Comparison of ENCODE assay signal across 18 mouse cellular contexts in genomic region chr2:115371072-115371471, GRCm38 (mm10).
"Had no signal": no experiment of that assay in that cellular context is flagged by ENCODE, and none has a peak within 500 bp of the region (broad histone marks: within the 10 kb centered on the region; RNA-seq: fewer than 3 reads in every experiment).

No protein-coding gene starts in this region.

- ATAC-seq: midbrain, embryonic 16.5 days had no signal

- DNase-seq: lung, adult 18-20 months; lung, embryonic 14.5 days; lung, postnatal 10 days; lung, postnatal 4 days; midbrain, embryonic 14.5 days; retina, postnatal 1 day; right cerebral cortex, adult 18-20 months; right cerebral cortex, postnatal 25 days; right cerebral cortex, postnatal 4 days; spleen, adult 18-20 months; thymus, adult 18-20 months; thymus, postnatal 14 days; thymus, postnatal 36 days had no signal

- H3K9me3 ChIP-seq: midbrain, embryonic 10.5 days; neural tube, embryonic 13.5 days; neural tube, embryonic 15.5 days had no signal

- H3K4me2 ChIP-seq: lung, embryonic 14.5 days; neural tube, embryonic 13.5 days; neural tube, embryonic 15.5 days had no signal

- H3K9ac ChIP-seq: lung, embryonic 14.5 days; neural tube, embryonic 13.5 days; neural tube, embryonic 15.5 days had no signal

- H3K4me3 ChIP-seq: midbrain, embryonic 10.5 days; myocyte; neural tube, embryonic 13.5 days; neural tube, embryonic 15.5 days had no signal

- H3K27ac ChIP-seq: midbrain, embryonic 10.5 days; neural tube, embryonic 13.5 days; neural tube, embryonic 15.5 days had no signal

- H3K27me3 ChIP-seq: neural tube, embryonic 13.5 days; neural tube, embryonic 15.5 days had no signal

- H3K36me3 ChIP-seq: midbrain, embryonic 10.5 days; neural tube, embryonic 13.5 days; neural tube, embryonic 15.5 days had no signal

- H3K4me1 ChIP-seq: neural tube, embryonic 13.5 days had no signal
